Mouse (Mus musculus) ovary, adult 18-20 months (tissue): Measurements from ENCODE around the gene Gm21865.
"Not testable (repeated sequence)": the region's sequence is repeated elsewhere in the genome, so short reads cannot be mapped to it uniquely, and the experiment has no call there.

ENCODE experiments used
- DNase-seq: peaks from one replicate; pipeline ENCODE4 v3.0.0; 2022; ENCODE audit warnings: low spot score, mixed read lengths

Gm21865 gene

DNA sequence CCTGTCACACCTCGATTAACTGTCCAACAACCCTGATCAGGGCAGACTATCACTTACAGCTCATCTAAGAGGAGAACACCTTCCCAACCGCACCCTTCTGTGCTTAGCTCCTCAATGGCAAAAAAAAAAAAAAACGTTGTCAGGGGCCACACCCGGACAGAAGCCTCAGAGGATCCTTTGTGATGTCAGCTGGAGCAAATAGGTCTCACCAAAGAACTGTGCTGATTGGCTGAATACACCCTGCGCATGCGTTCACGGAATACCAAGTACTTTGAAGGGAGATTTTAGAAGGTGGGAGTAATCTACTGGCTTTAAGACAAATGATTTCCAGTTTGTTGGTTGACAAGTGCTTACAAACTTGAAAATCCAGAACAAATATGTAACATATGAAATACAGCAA is at the start of gene Gm21865:
TSS of gene Gm21865 (minus strand) at position 101 of the 400 bp plus-strand sequence.
- DNase-seq: not testable (repeated sequence)
